Mouse (Mus musculus): ENCODE data around the gene Prune2.

DNA sequence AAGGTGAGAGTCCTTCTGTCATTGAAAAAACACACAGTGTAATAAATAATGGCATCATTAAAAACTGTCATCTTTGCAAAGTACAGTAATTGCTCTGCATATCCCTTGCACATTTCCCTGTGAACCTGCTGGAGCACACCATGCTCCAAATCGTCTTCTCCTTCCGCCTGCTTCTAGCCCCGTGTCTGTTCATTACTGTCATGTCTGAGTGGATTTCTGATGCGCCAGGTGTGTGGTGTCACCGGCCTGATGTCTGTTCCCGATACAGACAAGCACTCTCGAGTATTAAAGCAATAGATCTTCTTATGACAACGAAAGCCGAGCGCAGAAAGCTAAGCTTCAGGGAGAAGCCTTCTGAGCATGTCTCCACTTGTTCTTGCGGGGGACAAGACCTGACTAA is 32.1 kb downstream of the Prune2 start:
- TF ChIP-seq CTCF (IDR thresholded peaks at IDR 0.05) (no peak), EP300 (IDR thresholded peaks at IDR 0.05) (no peak)
